22 mouse cellular contexts compared by ENCODE assay signal in genomic region chr11:121485882-121486281, GRCm38 (mm10). TPM values are rescaled to one million over a fixed set of nuclear protein-coding genes. Genes with fewer than 3 reads are reported as not detected.
DNase-seq lines count a peak whose midpoint lies in the region; ATAC-seq lines count a peak whose summit lies in the region.
"Had no signal": no experiment of that assay in that cellular context is flagged by ENCODE, and none has a peak within 500 bp of the region (broad histone marks: within the 10 kb centered on the region; RNA-seq: fewer than 3 reads in every experiment).

No protein-coding gene starts in this region.

- no peaks in the 10 kb centered on the region for H3K4me1 ChIP-seq in stomach, embryonic 15.5 days
- 0 out of 2 replicates have a peak, but pooled peaks cover 3% of the 10 kb centered on the region for H3K4me1 ChIP-seq in neural tube, embryonic 15.5 days
- H3K4me1 ChIP-seq: embryonic facial prominence, embryonic 12.5 days had no signal

- 69% methylated on average over 9 of the region's 9 CpGs for WGBS in stomach, embryonic 15.5 days
- 86% methylated on average over 9 of the region's 9 CpGs for WGBS in neural tube, embryonic 15.5 days

- H3K36me3 ChIP-seq in stomach, embryonic 15.5 days: no peaks in the 10 kb centered on the region
- peaks cover 7% of the 10 kb centered on the region; the same call in 1 of the 2 replicates for H3K36me3 ChIP-seq in neural tube, embryonic 15.5 days
- H3K36me3 ChIP-seq: embryonic facial prominence, embryonic 12.5 days had no signal

- H3K27ac ChIP-seq in stomach, embryonic 15.5 days: peak overlapping the region; percentile 35; the same call in 1 of the 2 replicates
- no peak overlapping the region for H3K27ac ChIP-seq in neural tube, embryonic 15.5 days (replicated peaks)
- H3K27ac ChIP-seq: heart, embryonic 13.5 days had no signal

- H3K9me3 ChIP-seq in stomach, embryonic 15.5 days: no peaks in the 10 kb centered on the region
- H3K9me3 ChIP-seq in neural tube, embryonic 15.5 days (replicated peaks): no peaks in the 10 kb centered on the region
- H3K9me3 ChIP-seq: embryonic facial prominence, embryonic 12.5 days; heart, embryonic 13.5 days; megakaryocyte, embryonic 14.5 days had no signal

- DNase-seq in thymus, postnatal 14 days: peak; percentile 13
- no peak for DNase-seq in thymus, adult 18-20 months
- no peak for DNase-seq in gastrocnemius, adult 18-20 months (ENCODE audit: low spot score)
- DNase-seq: adrenal gland, adult 8-10 months; cerebellum, adult 18-20 months; cerebellum, postnatal 36 days; kidney, adult 9 months; kidney, postnatal 4 days; lung, embryonic 14.5 days; right cerebral cortex, postnatal 14 days had no signal

- H3K27me3 ChIP-seq in stomach, embryonic 15.5 days (replicated peaks): no peaks in the 10 kb centered on the region
- H3K27me3 ChIP-seq in neural tube, embryonic 15.5 days (replicated peaks): no peaks in the 10 kb centered on the region
- H3K27me3 ChIP-seq: embryonic facial prominence, embryonic 12.5 days; heart, embryonic 13.5 days; megakaryocyte, embryonic 14.5 days had no signal

- H3K9ac ChIP-seq in stomach, embryonic 15.5 days: no peak overlapping the region
- no peak overlapping the region for H3K9ac ChIP-seq in neural tube, embryonic 15.5 days (replicated peaks)
- H3K9ac ChIP-seq: embryonic facial prominence, embryonic 12.5 days; heart, embryonic 13.5 days; lung, embryonic 14.5 days had no signal

- no peak overlapping the region for H3K4me3 ChIP-seq in stomach, embryonic 15.5 days (replicated peaks)
- no peak overlapping the region for H3K4me3 ChIP-seq in neural tube, embryonic 15.5 days (replicated peaks)
- H3K4me3 ChIP-seq: embryonic facial prominence, embryonic 12.5 days; heart, embryonic 13.5 days; megakaryocyte, embryonic 14.5 days had no signal

- H3K4me2 ChIP-seq in stomach, embryonic 15.5 days: no peak overlapping the region
- no peak overlapping the region for H3K4me2 ChIP-seq in neural tube, embryonic 15.5 days
- H3K4me2 ChIP-seq: embryonic facial prominence, embryonic 12.5 days; heart, embryonic 13.5 days; liver, embryonic 11.5 days; lung, embryonic 14.5 days had no signal

- ATAC-seq in granulocyte monocyte progenitor cell, adult 5-6 weeks (replicated peaks; ENCODE audit: poor library complexity, severe bottlenecking): peak; percentile 80
- no peak for ATAC-seq in stomach, embryonic 15.5 days (ENCODE audit: insufficient read depth, low FRiP score, low read depth)
- ATAC-seq in neural tube, embryonic 15.5 days (ENCODE audit: low FRiP score): no peak
- ATAC-seq in cerebellum, adult (ENCODE audit: insufficient number of reproducible peaks, low FRiP score, low TSS enrichment): no peak
- ATAC-seq: forebrain, embryonic 16.5 days; midbrain, embryonic 16.5 days had no signal

RNA-seq across cellular contexts. Expression of gene Zfp750, which starts 33.3 kb away (rescaled TPM):
- 0.52 TPM in 1 of 2 replicates, not detected in the other for total RNA-seq in granulocyte monocyte progenitor cell, adult 5-6 weeks (2014; fragmentation: Nextera tagmentation)
- 0.04 and 0.21 TPM in 2 replicates for total RNA-seq in granulocyte monocyte progenitor cell, adult 5-6 weeks (2017)
- polyA plus RNA-seq in stomach, embryonic 15.5 days (2015; fragmentation: Nextera tagmentation; extraction: Ambion mirVana): 7.0 and 10.9 TPM in 2 replicates
- 0.40 and 0.79 TPM in 2 replicates for polyA plus RNA-seq in neural tube, embryonic 15.5 days (2015; fragmentation: Nextera tagmentation; extraction: Ambion mirVana)
- under 1 TPM; 0.28 to 0.37 TPM for total RNA-seq in gastrocnemius, adult 18-20 months (2021)
- total RNA-seq: layer of hippocampus, postnatal 10 days; left cerebral cortex, postnatal 14 days had no signal

RNA-seq across cellular contexts. Expression of gene Tbcd, which starts 34.1 kb away (rescaled TPM):
- total RNA-seq in granulocyte monocyte progenitor cell, adult 5-6 weeks (2014; fragmentation: Nextera tagmentation): 42.4 and 51.1 TPM in 2 replicates
- total RNA-seq in granulocyte monocyte progenitor cell, adult 5-6 weeks (2017): 48.7 and 49.5 TPM in 2 replicates
- polyA plus RNA-seq in stomach, embryonic 15.5 days (2015; fragmentation: Nextera tagmentation; extraction: Ambion mirVana): 34.6 and 38.7 TPM in 2 replicates
- 56.7 and 56.8 TPM in 2 replicates for polyA plus RNA-seq in neural tube, embryonic 15.5 days (2015; fragmentation: Nextera tagmentation; extraction: Ambion mirVana)
- total RNA-seq in gastrocnemius, adult 18-20 months (2021): 10 to 100 TPM; 14.7 to 15.6 TPM

RNA-seq across cellular contexts. Expression of gene Fn3k, which starts 51.2 kb away (rescaled TPM):
- total RNA-seq in granulocyte monocyte progenitor cell, adult 5-6 weeks (2014; fragmentation: Nextera tagmentation): not detected in 2 replicates
- total RNA-seq in granulocyte monocyte progenitor cell, adult 5-6 weeks (2017): not detected in 2 replicates
- 2.1 and 3.6 TPM in 2 replicates for polyA plus RNA-seq in stomach, embryonic 15.5 days (2015; fragmentation: Nextera tagmentation; extraction: Ambion mirVana)
- polyA plus RNA-seq in neural tube, embryonic 15.5 days (2015; fragmentation: Nextera tagmentation; extraction: Ambion mirVana): 6.7 and 9.5 TPM in 2 replicates
- 10 to 100 TPM; 18.3 to 24.5 TPM for total RNA-seq in gastrocnemius, adult 18-20 months (2021)

Comparison
In these comparisons a context has a peak if more than half of its experiments do, and no peak if none do; other contexts are left out.
1. RNA of gene Fn3k, which starts 51.2 kb away (total RNA-seq): 18.3 to 24.5 TPM in gastrocnemius, adult 18-20 months; not detected in granulocyte monocyte progenitor cell, adult 5-6 weeks; every median in the first group is over 10 times any median in the second.